13 mouse cellular contexts compared by ENCODE assay signal in the genomic region with DNA sequence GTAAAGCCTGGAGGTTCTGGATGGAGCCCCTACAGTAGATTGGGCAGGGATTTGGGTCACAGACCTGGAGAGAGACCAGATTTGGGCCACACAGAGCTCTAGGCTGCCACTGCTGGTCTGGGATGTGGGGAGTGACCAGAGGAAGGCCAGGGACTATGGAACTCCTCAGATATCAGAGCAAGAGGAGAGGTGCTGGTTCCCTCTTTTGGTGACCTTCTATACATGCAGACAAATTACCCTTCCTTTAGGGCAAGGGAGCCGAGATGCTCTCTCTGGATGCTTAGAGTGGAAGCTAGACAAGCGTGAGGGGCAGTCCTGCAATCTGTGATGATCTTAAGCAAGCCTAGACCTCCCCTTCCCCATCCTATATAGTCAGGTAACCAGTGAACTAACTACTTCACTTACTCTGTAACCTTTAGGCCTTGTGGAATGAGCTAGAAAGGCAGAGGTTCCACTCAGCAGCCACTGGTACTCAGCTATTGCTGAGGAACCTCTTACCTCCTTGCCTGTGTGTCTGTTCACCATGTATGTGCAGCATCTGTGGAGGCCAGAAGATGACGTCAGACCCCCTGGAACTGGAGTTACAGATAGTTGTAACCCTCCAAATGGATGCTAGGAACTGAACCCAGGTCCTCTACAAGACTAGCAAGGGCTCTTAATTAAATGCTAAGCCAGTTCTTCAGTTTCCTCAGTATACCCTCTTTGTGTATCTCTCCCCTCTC. TPM values are rescaled to one million over a fixed set of nuclear protein-coding genes. Genes with fewer than 3 reads are reported as not detected.
DNase-seq lines count a peak whose midpoint lies in the region; ATAC-seq and TF ChIP-seq lines count a peak whose summit lies in the region.
"Had no signal": no experiment of that assay in that cellular context is flagged by ENCODE, and none has a peak within 500 bp of the region (broad histone marks: within the 10 kb centered on the region; RNA-seq: fewer than 3 reads in every experiment).

No protein-coding gene starts in this region.

- no peak for DNase-seq in forebrain, embryonic 10.5 days (ENCODE audit: extremely low spot score, low spot score)
- DNase-seq in kidney, postnatal 0 days (ENCODE audit: low spot score): no peak
- no peak for DNase-seq in kidney, adult 18-20 months
- no peak for DNase-seq in hindbrain, embryonic 14.5 days (ENCODE audit: low spot score)
- no peak for DNase-seq in ovary, postnatal 36 days (ENCODE audit: low spot score)
- no peak for DNase-seq in adrenal gland, postnatal 14 days
- DNase-seq: cerebellum, adult 18-20 months; embryo, embryonic 11 days; thymus, postnatal 25 days had no signal

- peaks cover 27% of the 10 kb centered on the region for H3K36me3 ChIP-seq in forebrain, embryonic 13.5 days (ENCODE audit: poor library complexity, severe bottlenecking)
- H3K36me3 ChIP-seq in forebrain, embryonic 10.5 days (replicated peaks): peaks cover 25% of the 10 kb centered on the region
- peaks cover 17% of the 10 kb centered on the region for H3K36me3 ChIP-seq in kidney, postnatal 0 days (ENCODE audit: insufficient read depth, low read length)
- H3K36me3 ChIP-seq in hindbrain, embryonic 14.5 days (replicated peaks; ENCODE audit: control insufficient read depth, insufficient read depth): peaks cover 21% of the 10 kb centered on the region
- H3K36me3 ChIP-seq in midbrain, embryonic 16.5 days (ENCODE audit: control insufficient read depth, insufficient read depth, low read length): peaks cover 7% of the 10 kb centered on the region

- TF ChIP-seq CTCF in kidney, postnatal 0 days (IDR thresholded peaks at IDR 0.05; ENCODE audit: low read depth): peak; percentile 29; the same call in 1 of the 2 replicates

- H3K4me1 ChIP-seq in forebrain, embryonic 13.5 days: peaks cover 59% of the 10 kb centered on the region
- H3K4me1 ChIP-seq in forebrain, embryonic 10.5 days: peaks cover 61% of the 10 kb centered on the region
- peaks cover 23% of the 10 kb centered on the region for H3K4me1 ChIP-seq in kidney, postnatal 0 days (replicated peaks; ENCODE audit: insufficient read depth, low read length)
- H3K4me1 ChIP-seq in hindbrain, embryonic 14.5 days (replicated peaks; ENCODE audit: control insufficient read depth, insufficient read depth, low read length): peaks cover 56% of the 10 kb centered on the region
- peaks cover 53% of the 10 kb centered on the region for H3K4me1 ChIP-seq in midbrain, embryonic 16.5 days (ENCODE audit: control insufficient read depth, insufficient read depth, low read length)

- ATAC-seq in forebrain, embryonic 13.5 days: no peak
- ATAC-seq in kidney, postnatal 0 days (replicated peaks; ENCODE audit: low FRiP score, low read depth): no peak
- no peak for ATAC-seq in hindbrain, embryonic 14.5 days (ENCODE audit: low FRiP score)
- no peak for ATAC-seq in midbrain, embryonic 16.5 days

- no peaks in the 10 kb centered on the region for H3K27me3 ChIP-seq in forebrain, embryonic 13.5 days
- H3K27me3 ChIP-seq in forebrain, embryonic 10.5 days (ENCODE audit: poor library complexity, severe bottlenecking): no peaks in the 10 kb centered on the region
- no peaks in the 10 kb centered on the region for H3K27me3 ChIP-seq in kidney, postnatal 0 days (ENCODE audit: insufficient read depth, low read length)
- no peaks in the 10 kb centered on the region for H3K27me3 ChIP-seq in hindbrain, embryonic 14.5 days (ENCODE audit: control insufficient read depth, insufficient read depth, low read length)
- no peaks in the 10 kb centered on the region for H3K27me3 ChIP-seq in midbrain, embryonic 16.5 days (ENCODE audit: control insufficient read depth, insufficient read depth, low read depth, low read length)
- H3K27me3 ChIP-seq: limb, embryonic 15.5 days had no signal

- peak overlapping the region; percentile 94 for H3K27ac ChIP-seq in forebrain, embryonic 13.5 days
- no peak overlapping the region for H3K27ac ChIP-seq in forebrain, embryonic 10.5 days
- no peak overlapping the region for H3K27ac ChIP-seq in kidney, postnatal 0 days
- H3K27ac ChIP-seq in hindbrain, embryonic 14.5 days: peak overlapping the region; percentile 85
- H3K27ac ChIP-seq in midbrain, embryonic 16.5 days (ENCODE audit: low read length): peak overlapping the region; percentile 90
- H3K27ac ChIP-seq: limb, embryonic 15.5 days had no signal

- no peak overlapping the region for H3K9ac ChIP-seq in forebrain, embryonic 13.5 days
- H3K9ac ChIP-seq in kidney, postnatal 0 days (ENCODE audit: low read depth, low read length): no peak overlapping the region
- no peak overlapping the region for H3K9ac ChIP-seq in hindbrain, embryonic 14.5 days
- no peak overlapping the region for H3K9ac ChIP-seq in midbrain, embryonic 16.5 days (ENCODE audit: low read depth, low read length)
- H3K9ac ChIP-seq: limb, embryonic 15.5 days had no signal

- no peak overlapping the region for H3K4me3 ChIP-seq in forebrain, embryonic 13.5 days
- no peak overlapping the region for H3K4me3 ChIP-seq in forebrain, embryonic 10.5 days
- no peak overlapping the region for H3K4me3 ChIP-seq in kidney, postnatal 0 days (replicated peaks; ENCODE audit: low read depth, low read length)
- no peak overlapping the region for H3K4me3 ChIP-seq in hindbrain, embryonic 14.5 days (replicated peaks; ENCODE audit: low read length)
- no peak overlapping the region for H3K4me3 ChIP-seq in midbrain, embryonic 16.5 days (ENCODE audit: low read depth, low read length)
- H3K4me3 ChIP-seq: limb, embryonic 15.5 days had no signal

- 91% methylated on average over 3 of the region's 3 CpGs for WGBS in forebrain, embryonic 13.5 days
- WGBS in forebrain, embryonic 10.5 days: 81% methylated on average over 3 of the region's 3 CpGs
- 86% methylated on average over 3 of the region's 3 CpGs for WGBS in kidney, postnatal 0 days
- 91% methylated on average over 3 of the region's 3 CpGs for WGBS in hindbrain, embryonic 14.5 days
- WGBS in midbrain, embryonic 16.5 days: 96% methylated on average over 3 of the region's 3 CpGs

- no peaks in the 10 kb centered on the region for H3K9me3 ChIP-seq in forebrain, embryonic 13.5 days (replicated peaks)
- H3K9me3 ChIP-seq in forebrain, embryonic 10.5 days: no peaks in the 10 kb centered on the region
- H3K9me3 ChIP-seq in kidney, postnatal 0 days (replicated peaks; ENCODE audit: low read length): no peaks in the 10 kb centered on the region
- no peaks in the 10 kb centered on the region for H3K9me3 ChIP-seq in hindbrain, embryonic 14.5 days (ENCODE audit: control insufficient read depth, low read length)
- H3K9me3 ChIP-seq in midbrain, embryonic 16.5 days (replicated peaks; ENCODE audit: control insufficient read depth, low read length, poor library complexity, severe bottlenecking): no peaks in the 10 kb centered on the region
- H3K9me3 ChIP-seq: G1E; limb, embryonic 15.5 days had no signal

- no peak overlapping the region for H3K4me2 ChIP-seq in forebrain, embryonic 13.5 days
- H3K4me2 ChIP-seq in kidney, postnatal 0 days (ENCODE audit: low read length): no peak overlapping the region
- H3K4me2 ChIP-seq in hindbrain, embryonic 14.5 days (replicated peaks): no peak overlapping the region
- no peak overlapping the region for H3K4me2 ChIP-seq in midbrain, embryonic 16.5 days (ENCODE audit: low read length)
- H3K4me2 ChIP-seq: limb, embryonic 15.5 days had no signal

RNA-seq across cellular contexts. Expression of a gene that starts 11.3 kb away (rescaled TPM):
- 15.0 and 16.5 TPM in 2 replicates for polyA plus RNA-seq in forebrain, embryonic 13.5 days (2015; fragmentation: Nextera tagmentation; extraction: Ambion mirVana)
- 9.4 and 11.1 TPM in 2 replicates for polyA plus RNA-seq in forebrain, embryonic 10.5 days (2016; fragmentation: Nextera tagmentation; extraction: Ambion mirVana)
- polyA plus RNA-seq in kidney, postnatal 0 days (2015; fragmentation: Nextera tagmentation; extraction: Ambion mirVana): 14.4 and 16.2 TPM in 2 replicates
- polyA plus RNA-seq in hindbrain, embryonic 14.5 days (2014; fragmentation: Nextera tagmentation; extraction: Ambion mirVana): 20.4 and 22.4 TPM in 2 replicates
- polyA plus RNA-seq in midbrain, embryonic 16.5 days (2015; fragmentation: Nextera tagmentation; extraction: Ambion mirVana): 21.6 and 22.5 TPM in 2 replicates
- 92.9 and 98.4 TPM in 2 replicates for total RNA-seq in adrenal gland, postnatal 14 days (2021)

Comparison
In these comparisons a context has a peak if more than half of its experiments do, and no peak if none do; other contexts are left out.
1. H3K27ac ChIP-seq: peak in forebrain, embryonic 13.5 days (single experiment), hindbrain, embryonic 14.5 days (single experiment) and midbrain, embryonic 16.5 days (single experiment); none in forebrain, embryonic 10.5 days (single experiment) and kidney, postnatal 0 days (single experiment).